Mouse (Mus musculus) kidney, adult 2 months (tissue): ENCODE data around the gene Gbe1. TPM values are rescaled to one million over a fixed set of nuclear protein-coding genes. Genes with fewer than 3 reads are reported as not detected.
A peak's percentile ranks its signal among the peaks of the same experiment; 100 is the strongest.

ENCODE experiments used
- DNase-seq: peaks from one replicate; pipeline ENCODE4 v3.0.0; 2021
- H3K27ac ChIP-seq: fragments of 200-500 bp; 2 replicates; pipeline ENCODE4 v1.5.1; 2012; ENCODE audit warnings: low read depth, low read length, control low read depth, inconsistent platforms; ENCODE audit not compliant: insufficient read depth
- H3K27me3 ChIP-seq: fragments of 200-500 bp; replicated peaks from 2 replicates; pipeline ENCODE4 v1.6.1; 2012; ENCODE audit warnings: mild to moderate bottlenecking, moderate library complexity, low read length, inconsistent platforms; ENCODE audit not compliant: control insufficient read depth, insufficient read depth
- H3K36me3 ChIP-seq: fragments of 200-500 bp; 2 replicates; pipeline ENCODE4 v1.6.1; 2012; ENCODE audit warnings: mild to moderate bottlenecking, moderate library complexity, low read length, inconsistent platforms; ENCODE audit not compliant: control insufficient read depth, insufficient read depth
- H3K4me1 ChIP-seq: fragments of 200-500 bp; 2 replicates; pipeline ENCODE4 v1.6.1; 2011; ENCODE audit warnings: low read length; ENCODE audit not compliant: control insufficient read depth, insufficient read depth
- H3K4me3 ChIP-seq: fragments of 200-500 bp; 2 replicates; pipeline ENCODE4 v1.5.1; 2011; ENCODE audit warnings: mild to moderate bottlenecking, low read depth, low read length, control low read depth; ENCODE audit not compliant: insufficient read depth
- CTCF ChIP-seq: fragments of 200-500 bp; conservative IDR thresholded peaks from 2 replicates; pipeline ENCODE4 v1.5.1; 2011; ENCODE audit warnings: low read depth, mild to moderate bottlenecking, control low read depth, low read length, moderate library complexity, mixed read lengths; ENCODE audit not compliant: insufficient read depth, insufficient read length
- POLR2A ChIP-seq: fragments of 200-500 bp; IDR thresholded peaks from one replicate; pipeline ENCODE4 v1.6.1; 2011; ENCODE audit warnings: low read depth, low read length, control low read depth
- WGBS: fragments of 180-500 bp; shearing (Covaris S2); methylation state at CpG from one replicate; pipeline ENCODE4 v1.1.7; 2018; 5-methylcytosine and 5-hydroxymethylcytosine counted together
- polyA plus RNA-seq: library from polyadenylated mRNA; depleted of rRNA; stranded (reverse); fragments of >200 nt; gene quantifications from 2 replicates; pipeline ENCODE4 v1.2.3, GENCODE M21; 2012

Gene Gbe1
- polyA plus RNA-seq, 1 experiment = 24.4 TPM

DNA sequence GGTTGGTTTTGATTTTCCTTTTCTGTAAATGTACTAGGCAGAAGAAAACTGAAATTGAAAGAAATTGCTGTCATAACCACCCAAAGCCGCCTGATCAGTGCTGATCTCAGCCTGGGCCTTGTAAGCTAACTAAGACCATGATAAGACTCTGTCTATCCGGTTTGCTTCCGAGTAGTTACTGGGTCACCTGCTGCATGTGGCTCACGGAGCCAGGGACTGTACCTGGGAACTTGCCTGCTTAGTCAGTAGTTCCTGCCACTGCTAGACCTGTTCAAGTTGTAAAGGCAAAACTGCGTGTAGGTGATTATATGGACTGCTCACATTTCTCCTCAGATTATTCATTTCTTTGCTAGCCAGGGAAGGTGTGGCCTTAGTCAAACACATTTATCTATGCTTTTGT lies 21.1 kb downstream of the Gbe1 start:
- WGBS = 95% methylated on average over 5 of the region's 5 CpGs
- Histone ChIP-seq H3K27ac (no peak overlapping the region), H3K4me3 (0 out of 2 replicates have a peak overlapping the region, but pooled peaks have one; percentile 7), H3K27me3 (no peaks in the 10 kb centered on the region), H3K36me3 (no peaks in the 10 kb centered on the region), H3K4me1 (no peaks in the 10 kb centered on the region)
- TF ChIP-seq CTCF = no peak
- no peak for TF ChIP-seq POLR2A
- DNase-seq = no peak

DNA sequence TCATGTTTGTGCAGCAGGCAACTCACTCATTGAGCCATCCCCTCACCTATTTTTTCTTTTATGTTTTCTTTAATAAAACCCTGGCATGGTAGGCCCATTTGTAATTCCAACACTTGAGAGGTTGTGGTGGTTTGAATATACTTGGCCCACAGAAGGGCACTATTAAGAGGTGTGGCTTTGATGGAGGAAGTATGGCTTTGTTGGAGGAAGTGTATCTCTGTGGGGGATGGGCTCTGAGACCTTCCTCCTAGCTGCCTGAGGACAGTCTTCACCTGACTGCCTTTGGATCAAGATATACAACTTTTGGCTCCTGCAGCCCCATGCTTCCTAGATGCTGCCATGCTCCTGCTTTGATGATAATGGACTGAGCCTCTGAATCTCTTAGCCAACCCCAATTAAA lies 21.7 kb downstream of the Gbe1 start:
- Histone ChIP-seq H3K27me3 (no peaks in the 10 kb centered on the region), H3K4me3 (no peak overlapping the region), H3K4me1 (no peaks in the 10 kb centered on the region), H3K36me3 (no peaks in the 10 kb centered on the region), H3K27ac (no peak overlapping the region)
- no peak for TF ChIP-seq POLR2A
- no peak for TF ChIP-seq CTCF
- no peak for DNase-seq

DNA sequence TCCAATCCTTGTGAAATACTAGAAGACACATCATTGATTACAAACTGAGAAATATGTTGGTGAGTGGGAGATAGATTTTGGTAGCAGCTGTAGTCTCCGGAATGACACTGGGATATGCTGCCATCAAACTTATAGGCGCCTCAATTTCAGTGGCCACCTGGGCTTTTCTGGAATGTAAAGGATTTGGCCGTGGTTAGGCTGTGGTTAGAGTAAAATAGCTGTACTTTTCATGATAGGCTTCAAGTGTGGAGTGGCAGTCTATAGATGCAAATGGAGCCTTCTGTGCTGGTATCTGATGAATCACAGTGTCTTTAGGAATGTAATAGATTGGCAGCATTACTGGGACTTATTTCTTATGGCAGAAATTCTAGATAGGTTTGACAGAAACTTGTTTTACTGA lies 23.9 kb downstream of the Gbe1 start:
- Histone ChIP-seq H3K4me3 (no peak overlapping the region), H3K4me1 (no peaks in the 10 kb centered on the region), H3K27ac (no peak overlapping the region), H3K27me3 (no peaks in the 10 kb centered on the region), H3K36me3 (no peaks in the 10 kb centered on the region)
- 92% methylated on average over 3 of the region's 3 CpGs for whole genome bisulfite sequencing
- TF ChIP-seq CTCF (no peak), POLR2A (no peak)
- DNase-seq = no peak

DNA sequence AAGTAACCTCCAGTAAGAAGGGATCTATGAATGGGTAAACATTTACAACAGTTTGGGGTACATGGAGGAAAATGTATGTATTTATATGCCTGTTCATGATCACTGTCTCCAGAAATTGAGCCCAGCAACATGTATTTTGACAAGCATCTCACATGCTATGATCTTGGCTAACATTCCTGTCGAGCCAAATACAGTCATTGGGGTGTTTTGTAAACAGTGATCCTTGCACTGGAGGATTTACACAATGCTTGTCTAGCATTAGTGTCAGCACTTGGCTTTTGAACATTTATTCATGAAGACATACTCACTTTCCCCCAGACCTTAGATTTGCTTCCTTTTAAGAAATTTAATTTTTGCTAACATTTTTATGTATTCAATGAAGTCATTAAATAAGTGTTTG lies 30.7 kb downstream of the Gbe1 start:
- Histone ChIP-seq H3K4me1 (no peaks in the 10 kb centered on the region), H3K27ac (no peak overlapping the region), H3K27me3 (no peaks in the 10 kb centered on the region), H3K4me3 (no peak overlapping the region), H3K36me3 (no peaks in the 10 kb centered on the region)
- TF ChIP-seq CTCF (no peak), POLR2A (no peak)
- 44% methylated on average over 1 of the region's 1 CpGs for WGBS
- DNase-seq = no peak

DNA sequence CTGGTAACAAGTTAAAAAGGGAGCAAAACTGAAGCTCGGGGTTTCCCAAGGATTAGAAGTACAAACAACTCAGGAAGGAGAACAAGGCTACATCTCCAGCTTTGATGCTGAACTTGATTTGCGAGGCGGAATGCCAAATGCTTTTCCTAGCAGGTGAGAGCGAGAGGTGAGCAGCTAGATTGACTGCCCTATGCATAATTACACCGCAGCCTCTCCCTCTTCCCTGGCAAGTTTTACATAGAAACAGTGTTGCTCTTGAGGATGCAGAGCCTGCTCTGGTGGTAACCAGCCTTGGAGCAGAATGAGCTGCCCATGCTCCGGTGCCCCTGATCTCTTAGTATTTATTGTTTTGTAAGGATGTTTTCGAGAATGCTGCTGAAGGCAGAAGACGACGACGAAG lies 31.9 kb downstream of the Gbe1 start:
- 47% methylated on average over 10 of the region's 10 CpGs for WGBS
- Histone ChIP-seq H3K27ac (0 out of 2 replicates have a peak overlapping the region, but pooled peaks have one; percentile 5), H3K27me3 (no peaks in the 10 kb centered on the region), H3K4me1 (no peaks in the 10 kb centered on the region), H3K36me3 (no peaks in the 10 kb centered on the region), H3K4me3 (no peak overlapping the region)
- DNase-seq = peak; percentile 26
- TF ChIP-seq POLR2A = no peak
- no peak for TF ChIP-seq CTCF

DNA sequence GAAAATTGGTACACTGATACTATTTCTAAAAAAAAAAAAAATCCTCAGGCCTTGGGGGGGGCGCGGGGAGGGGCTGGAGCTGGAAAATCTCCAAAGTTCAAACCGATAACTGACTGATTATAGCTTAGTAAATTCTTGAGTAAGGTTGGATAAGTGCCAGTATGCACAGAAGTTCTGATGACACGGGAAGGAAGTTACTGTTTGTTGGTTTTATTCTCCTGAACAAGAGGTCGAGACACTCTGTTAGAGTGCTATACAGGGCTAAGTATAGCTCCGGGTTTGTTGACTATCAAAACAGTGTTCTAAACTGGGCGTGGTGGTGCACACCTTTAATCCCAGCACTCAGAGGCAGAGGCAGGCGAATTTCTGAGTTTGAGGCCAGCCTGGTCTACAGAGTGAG lies 36.3 kb downstream of the Gbe1 start:
- Histone ChIP-seq H3K27ac (no peak overlapping the region), H3K4me3 (no peak overlapping the region), H3K4me1 (peaks cover 6% of the 10 kb centered on the region; the same call in 1 of the 2 replicates), H3K27me3 (no peaks in the 10 kb centered on the region), H3K36me3 (no peaks in the 10 kb centered on the region)
- DNase-seq = no peak
- no peak for TF ChIP-seq POLR2A
- 60% methylated on average over 8 of the region's 8 CpGs for WGBS

DNA sequence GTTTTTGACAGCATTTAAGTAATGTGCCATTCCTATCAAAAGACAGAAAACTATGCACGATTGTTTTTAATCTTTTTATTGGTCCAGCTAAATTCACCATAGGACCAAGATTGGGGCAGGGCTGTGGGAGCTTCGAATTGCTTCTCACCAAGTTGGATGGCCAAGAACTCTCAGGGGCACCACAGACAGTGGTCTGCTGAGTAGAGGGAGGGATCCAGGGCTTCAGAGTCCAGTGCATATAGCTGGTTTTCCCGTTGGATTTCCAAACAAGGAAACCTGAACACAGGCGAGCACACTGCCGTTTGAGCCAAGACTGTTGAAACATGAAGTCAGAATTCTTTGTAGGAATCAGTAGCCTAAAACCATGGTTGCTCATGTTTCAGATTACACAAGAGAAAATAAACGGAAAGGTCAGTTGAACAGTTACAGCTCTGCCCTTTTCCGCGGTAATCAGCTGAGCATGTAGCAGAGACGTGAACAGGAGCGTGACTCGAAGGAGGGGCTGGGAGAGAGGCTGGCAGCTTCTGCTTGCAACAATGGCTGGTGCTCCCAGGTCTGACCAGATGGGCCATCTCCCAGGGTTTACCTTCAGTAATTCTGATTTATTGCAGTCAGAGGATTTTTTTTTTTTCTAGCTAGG lies 38.0 kb downstream of the Gbe1 start:
- Histone ChIP-seq H3K27me3 (no peaks in the 10 kb centered on the region), H3K27ac (peak overlapping the region; percentile 62), H3K4me3 (peak overlapping the region; percentile 13; the same call in 1 of the 2 replicates), H3K4me1 (peaks cover 6% of the 10 kb centered on the region; the same call in 1 of the 2 replicates), H3K36me3 (no peaks in the 10 kb centered on the region; the same call in 1 of the 2 replicates)
- no peak for TF ChIP-seq POLR2A
- TF ChIP-seq CTCF = no peak
- peak; percentile 70 for DNase-seq
- 19% methylated on average over 11 of the region's 11 CpGs for WGBS

DNA sequence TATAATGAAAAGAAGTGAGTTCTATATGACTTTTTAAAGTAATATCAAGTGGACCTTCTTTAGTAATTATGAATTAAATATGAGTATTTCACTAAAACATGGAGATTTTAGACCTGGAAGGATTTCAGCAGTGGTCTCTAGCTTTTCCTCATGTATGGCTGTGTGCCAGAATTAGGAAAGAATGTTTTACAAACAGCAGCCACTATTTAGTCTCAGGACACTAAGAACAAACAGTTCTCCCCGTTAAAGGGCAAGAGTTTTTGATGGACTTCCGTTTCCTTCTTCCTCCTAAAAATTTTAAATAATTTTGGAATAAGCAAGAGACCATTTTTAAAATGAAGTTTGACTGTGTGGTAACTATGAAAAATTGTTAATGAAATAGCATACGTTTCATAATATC lies 38.8 kb downstream of the Gbe1 start:
- no peaks in the 10 kb centered on the region; the same call in 1 of the 2 replicates for H3K36me3 ChIP-seq
- peak; percentile 25 for DNase-seq
- H3K27ac ChIP-seq = no peak overlapping the region
- peaks cover 6% of the 10 kb centered on the region; the same call in 1 of the 2 replicates for H3K4me1 ChIP-seq
- H3K4me3 ChIP-seq = no peak overlapping the region
- no peak for TF ChIP-seq POLR2A
- TF ChIP-seq CTCF = no peak
- no peaks in the 10 kb centered on the region for H3K27me3 ChIP-seq
- WGBS = 17% methylated on average over 3 of the region's 3 CpGs
